Mouse (Mus musculus): Measurements from ENCODE around the gene Fhit. TPM values are rescaled to one million over a fixed set of nuclear protein-coding genes. Genes with fewer than 3 reads are reported as not detected.

Gene Fhit
- polyA plus RNA-seq, 1 experiment from 2014 or later, result 5.6 TPM

GRCm38 (mm10) chr14:10436193-10436592, 725.6 kb downstream of the Fhit start:
- 90% methylated on average over 1 of the region's 1 CpGs for WGBS (ENCODE audit: insufficient replicate concordance)
- no peak overlapping the region for H3K9ac ChIP-seq (ENCODE audit: low read depth, low read length)
- no peaks in the 10 kb centered on the region for H3K36me3 ChIP-seq (ENCODE audit: control insufficient read depth, insufficient read depth, low read length)
- H3K4me2 ChIP-seq, result no peak overlapping the region
- ATAC-seq (replicated peaks; ENCODE audit: insufficient number of reproducible peaks, low FRiP score, low TSS enrichment), result no peak
- no peak overlapping the region for H3K27ac ChIP-seq (ENCODE audit: low read depth, low read length)
- H3K4me1 ChIP-seq (ENCODE audit: control insufficient read depth, insufficient read depth, low read length), result no peaks in the 10 kb centered on the region
- no peaks in the 10 kb centered on the region for H3K9me3 ChIP-seq (replicated peaks; ENCODE audit: control insufficient read depth, low read length)
- H3K27me3 ChIP-seq (ENCODE audit: control insufficient read depth, insufficient read depth, low read length), result no peaks in the 10 kb centered on the region
- no peak overlapping the region for H3K4me3 ChIP-seq (ENCODE audit: low read depth, low read length)

GRCm38 (mm10) chr14:10432502-10432901, 729.3 kb downstream of the Fhit start:
- no peak overlapping the region for H3K27ac ChIP-seq (ENCODE audit: low read depth, low read length)
- H3K9me3 ChIP-seq (replicated peaks; ENCODE audit: control insufficient read depth, low read length), result no peaks in the 10 kb centered on the region
- 87% methylated on average over 2 of the region's 2 CpGs for WGBS (ENCODE audit: insufficient replicate concordance)
- no peaks in the 10 kb centered on the region for H3K36me3 ChIP-seq (ENCODE audit: control insufficient read depth, insufficient read depth, low read length)
- H3K9ac ChIP-seq (ENCODE audit: low read depth, low read length), result no peak overlapping the region
- H3K4me2 ChIP-seq, result no peak overlapping the region
- H3K27me3 ChIP-seq (ENCODE audit: control insufficient read depth, insufficient read depth, low read length), result no peaks in the 10 kb centered on the region
- no peak for ATAC-seq (replicated peaks; ENCODE audit: insufficient number of reproducible peaks, low FRiP score, low TSS enrichment)
- H3K4me3 ChIP-seq (ENCODE audit: low read depth, low read length), result no peak overlapping the region
- H3K4me1 ChIP-seq (ENCODE audit: control insufficient read depth, insufficient read depth, low read length), result no peaks in the 10 kb centered on the region

- H3K36me3 ChIP-seq (ENCODE audit: control insufficient read depth, insufficient read depth, low read length), result no peaks in the 10 kb centered on the region
- WGBS (ENCODE audit: insufficient replicate concordance), result 79% methylated on average over 3 of the region's 3 CpGs
- no peak for ATAC-seq (replicated peaks; ENCODE audit: insufficient number of reproducible peaks, low FRiP score, low TSS enrichment)
Observed at GRCm38 (mm10) chr14:10430396-10431000, 731.3 kb downstream of the Fhit start.

GRCm38 (mm10) chr14:10423499-10423898, 738.3 kb downstream of the Fhit start:
- no peak overlapping the region for H3K4me3 ChIP-seq (ENCODE audit: low read depth, low read length)
- no peak for ATAC-seq (replicated peaks; ENCODE audit: insufficient number of reproducible peaks, low FRiP score, low TSS enrichment)
- H3K4me1 ChIP-seq (ENCODE audit: control insufficient read depth, insufficient read depth, low read length), result no peaks in the 10 kb centered on the region
- no peaks in the 10 kb centered on the region for H3K9me3 ChIP-seq (replicated peaks; ENCODE audit: control insufficient read depth, low read length)
- H3K9ac ChIP-seq (ENCODE audit: low read depth, low read length), result no peak overlapping the region
- H3K27me3 ChIP-seq (ENCODE audit: control insufficient read depth, insufficient read depth, low read length), result no peaks in the 10 kb centered on the region
- no peak overlapping the region for H3K27ac ChIP-seq (ENCODE audit: low read depth, low read length)
- WGBS (ENCODE audit: insufficient replicate concordance), result 79% methylated on average over 3 of the region's 3 CpGs
- no peak overlapping the region for H3K4me2 ChIP-seq
- H3K36me3 ChIP-seq (ENCODE audit: control insufficient read depth, insufficient read depth, low read length), result no peaks in the 10 kb centered on the region

More at GRCm38 (mm10) chr14:10430396-10431000, 731.3 kb downstream of the Fhit start:
- Histone ChIP-seq H3K27me3 (ENCODE audit: control insufficient read depth, insufficient read depth, low read length) (no peaks in the 10 kb centered on the region), H3K9me3 (replicated peaks; ENCODE audit: control insufficient read depth, low read length) (no peaks in the 10 kb centered on the region), H3K4me2 (no peak overlapping the region), H3K4me1 (ENCODE audit: control insufficient read depth, insufficient read depth, low read length) (no peaks in the 10 kb centered on the region), H3K9ac (ENCODE audit: low read depth, low read length) (no peak overlapping the region), H3K4me3 (ENCODE audit: low read depth, low read length) (no peak overlapping the region), H3K27ac (ENCODE audit: low read depth, low read length) (no peak overlapping the region)

GRCm38 (mm10) chr14:10422261-10422660, 739.6 kb downstream of the Fhit start:
- WGBS (ENCODE audit: insufficient replicate concordance), result 60% methylated on average over 1 of the region's 1 CpGs
- no peak overlapping the region for H3K4me2 ChIP-seq
- no peak overlapping the region for H3K27ac ChIP-seq (ENCODE audit: low read depth, low read length)
- no peak overlapping the region for H3K9ac ChIP-seq (ENCODE audit: low read depth, low read length)
- H3K4me1 ChIP-seq (ENCODE audit: control insufficient read depth, insufficient read depth, low read length), result no peaks in the 10 kb centered on the region
- ATAC-seq (replicated peaks; ENCODE audit: insufficient number of reproducible peaks, low FRiP score, low TSS enrichment), result no peak
- H3K36me3 ChIP-seq (ENCODE audit: control insufficient read depth, insufficient read depth, low read length), result no peaks in the 10 kb centered on the region
- H3K4me3 ChIP-seq (ENCODE audit: low read depth, low read length), result no peak overlapping the region
- no peaks in the 10 kb centered on the region for H3K27me3 ChIP-seq (ENCODE audit: control insufficient read depth, insufficient read depth, low read length)
- no peaks in the 10 kb centered on the region for H3K9me3 ChIP-seq (replicated peaks; ENCODE audit: control insufficient read depth, low read length)

GRCm38 (mm10) chr14:10415068-10415467, 746.8 kb downstream of the Fhit start:
- Histone ChIP-seq H3K9me3 (replicated peaks; ENCODE audit: control insufficient read depth, low read length) (no peaks in the 10 kb centered on the region), H3K9ac (ENCODE audit: low read depth, low read length) (no peak overlapping the region), H3K4me2 (no peak overlapping the region), H3K36me3 (ENCODE audit: control insufficient read depth, insufficient read depth, low read length) (no peaks in the 10 kb centered on the region), H3K27me3 (ENCODE audit: control insufficient read depth, insufficient read depth, low read length) (no peaks in the 10 kb centered on the region), H3K27ac (ENCODE audit: low read depth, low read length) (no peak overlapping the region), H3K4me1 (ENCODE audit: control insufficient read depth, insufficient read depth, low read length) (no peaks in the 10 kb centered on the region), H3K4me3 (ENCODE audit: low read depth, low read length) (no peak overlapping the region)
- WGBS (ENCODE audit: insufficient replicate concordance), result 80% methylated on average over 5 of the region's 5 CpGs
- ATAC-seq (replicated peaks; ENCODE audit: insufficient number of reproducible peaks, low FRiP score, low TSS enrichment), result no peak

- no peak for ATAC-seq (replicated peaks; ENCODE audit: insufficient number of reproducible peaks, low FRiP score, low TSS enrichment)
- Histone ChIP-seq H3K9ac (ENCODE audit: low read depth, low read length) (no peak overlapping the region), H3K9me3 (replicated peaks; ENCODE audit: control insufficient read depth, low read length) (no peaks in the 10 kb centered on the region), H3K4me1 (ENCODE audit: control insufficient read depth, insufficient read depth, low read length) (no peaks in the 10 kb centered on the region), H3K4me2 (no peak overlapping the region), H3K36me3 (ENCODE audit: control insufficient read depth, insufficient read depth, low read length) (no peaks in the 10 kb centered on the region), H3K27me3 (ENCODE audit: control insufficient read depth, insufficient read depth, low read length) (no peaks in the 10 kb centered on the region), H3K27ac (ENCODE audit: low read depth, low read length) (no peak overlapping the region), H3K4me3 (ENCODE audit: low read depth, low read length) (no peak overlapping the region)
- WGBS (ENCODE audit: insufficient replicate concordance), result 77% methylated on average over 3 of the region's 3 CpGs
Observed at GRCm38 (mm10) chr14:10409306-10409962, 752.4 kb downstream of the Fhit start.

- Histone ChIP-seq H3K27me3 (ENCODE audit: control insufficient read depth, insufficient read depth, low read length) (no peaks in the 10 kb centered on the region), H3K4me1 (ENCODE audit: control insufficient read depth, insufficient read depth, low read length) (no peaks in the 10 kb centered on the region), H3K36me3 (ENCODE audit: control insufficient read depth, insufficient read depth, low read length) (no peaks in the 10 kb centered on the region), H3K9ac (ENCODE audit: low read depth, low read length) (no peak overlapping the region), H3K9me3 (replicated peaks; ENCODE audit: control insufficient read depth, low read length) (no peaks in the 10 kb centered on the region), H3K27ac (ENCODE audit: low read depth, low read length) (no peak overlapping the region), H3K4me3 (ENCODE audit: low read depth, low read length) (no peak overlapping the region), H3K4me2 (no peak overlapping the region)
- no peak for ATAC-seq (replicated peaks; ENCODE audit: insufficient number of reproducible peaks, low FRiP score, low TSS enrichment)
- WGBS (ENCODE audit: insufficient replicate concordance), result 60% methylated on average over 1 of the region's 1 CpGs
Observed at GRCm38 (mm10) chr14:10405346-10405745, 756.5 kb downstream of the Fhit start.
